Mouse (Mus musculus): ENCODE data around the gene AU040320.
A peak's percentile ranks its signal among the peaks of the same experiment; 100 is the strongest.

The AU040320 gene

DNA sequence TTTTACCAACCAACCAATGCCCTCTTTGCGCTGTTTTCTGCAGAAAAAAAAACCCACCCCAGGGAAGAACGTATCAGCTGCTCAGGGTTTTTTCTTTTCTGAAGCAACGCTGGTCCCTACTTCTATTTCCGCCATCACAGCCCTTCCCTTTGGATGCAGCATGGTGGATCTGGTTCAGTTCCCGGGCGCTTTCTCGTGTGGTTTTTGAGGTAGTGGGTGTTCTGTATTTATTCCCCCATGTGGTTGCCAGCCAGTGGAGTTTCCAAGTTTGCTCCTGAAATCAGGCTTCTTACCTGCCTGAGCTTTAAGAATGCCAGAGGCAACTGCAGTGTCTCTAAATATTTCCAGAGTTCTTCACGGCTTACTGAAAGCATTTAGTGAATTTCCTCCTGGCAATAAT, 29.2 kb downstream of the AU040320 start:
- DNase-seq (ENCODE audit: low spot score in 2 of 2) = no peak

DNA sequence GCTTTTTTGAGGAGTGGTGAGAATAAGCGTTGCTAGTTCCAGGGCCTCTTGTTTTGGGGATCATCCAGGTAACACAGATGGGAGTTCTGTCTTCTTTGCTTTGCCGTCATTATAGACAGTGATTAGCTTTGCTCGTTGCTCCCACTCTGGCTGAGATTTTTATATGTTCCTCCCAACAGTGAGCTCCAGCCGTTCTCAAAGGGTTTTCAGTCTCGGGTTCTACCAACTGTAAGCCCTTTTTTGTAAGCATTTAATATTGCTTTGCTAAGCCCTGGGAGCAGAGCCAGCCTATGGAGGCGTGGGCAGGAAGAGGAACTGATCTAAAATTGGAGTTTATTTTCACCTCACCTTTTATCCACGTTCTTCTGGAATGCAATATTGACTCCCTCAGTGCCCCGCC, 29.7 kb downstream of the AU040320 start:
- DNase-seq (ENCODE audit: low spot score in 2 of 2) = no peak

DNA sequence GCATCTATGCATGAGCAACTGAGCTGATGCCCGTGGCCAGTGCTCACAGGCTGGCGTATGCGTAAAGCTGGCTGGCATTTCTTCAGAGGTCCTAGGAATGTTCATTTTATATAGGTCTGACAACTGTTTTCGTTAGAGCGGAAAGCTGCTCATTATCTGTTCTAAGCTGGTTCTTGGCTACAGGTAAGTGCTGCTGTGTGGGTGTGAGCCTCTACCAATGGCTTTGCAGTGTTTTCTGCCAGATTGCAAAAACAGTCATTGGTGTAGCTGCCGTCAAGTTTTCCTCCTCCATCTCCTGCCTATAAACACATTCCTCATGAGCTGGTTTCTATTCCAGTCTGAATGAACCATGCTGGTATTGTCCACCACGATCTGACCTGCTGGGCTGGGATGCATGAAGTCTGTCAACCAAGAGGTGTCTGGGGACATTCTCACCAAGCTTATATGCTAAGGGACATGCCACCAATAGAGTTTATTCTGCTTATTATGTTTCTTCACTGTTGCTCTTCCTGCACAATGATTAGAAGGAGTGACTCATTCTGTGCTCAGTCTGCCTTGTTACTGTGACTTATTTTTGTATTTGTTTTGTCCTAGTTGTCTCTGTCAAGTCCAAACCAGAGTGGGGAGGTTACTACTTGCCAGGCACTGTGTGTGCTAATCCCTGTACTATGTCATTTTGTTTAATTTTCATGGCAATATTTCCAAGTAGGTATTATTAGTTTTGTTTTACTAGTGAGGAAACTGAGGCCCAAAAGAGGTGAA, 39.2 kb downstream of the AU040320 start:
- DNase-seq (ENCODE audit: low spot score in 2 of 2) = no peak

DNA sequence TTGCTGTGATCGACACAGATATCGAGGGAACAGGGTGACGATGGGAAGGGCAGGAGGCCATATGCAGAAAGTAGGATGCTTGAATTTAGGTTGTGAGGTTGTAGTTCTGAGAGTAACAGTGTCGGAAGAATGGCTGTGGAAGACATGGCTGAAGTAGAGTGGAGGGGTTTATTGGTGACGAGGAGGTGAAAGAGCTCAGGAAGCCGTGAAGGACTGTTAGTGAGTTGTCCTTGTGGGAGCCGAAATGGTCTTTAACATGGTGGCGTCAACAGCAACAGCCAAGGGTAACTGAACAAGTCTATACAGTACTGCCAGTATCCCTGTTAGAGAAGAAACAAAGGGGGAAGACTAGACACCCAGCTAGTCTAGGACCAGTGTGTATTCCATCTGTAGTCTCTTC, 48.8 kb downstream of the AU040320 start:
- no peak for DNase-seq (ENCODE audit: low spot score in 2 of 2)

DNA sequence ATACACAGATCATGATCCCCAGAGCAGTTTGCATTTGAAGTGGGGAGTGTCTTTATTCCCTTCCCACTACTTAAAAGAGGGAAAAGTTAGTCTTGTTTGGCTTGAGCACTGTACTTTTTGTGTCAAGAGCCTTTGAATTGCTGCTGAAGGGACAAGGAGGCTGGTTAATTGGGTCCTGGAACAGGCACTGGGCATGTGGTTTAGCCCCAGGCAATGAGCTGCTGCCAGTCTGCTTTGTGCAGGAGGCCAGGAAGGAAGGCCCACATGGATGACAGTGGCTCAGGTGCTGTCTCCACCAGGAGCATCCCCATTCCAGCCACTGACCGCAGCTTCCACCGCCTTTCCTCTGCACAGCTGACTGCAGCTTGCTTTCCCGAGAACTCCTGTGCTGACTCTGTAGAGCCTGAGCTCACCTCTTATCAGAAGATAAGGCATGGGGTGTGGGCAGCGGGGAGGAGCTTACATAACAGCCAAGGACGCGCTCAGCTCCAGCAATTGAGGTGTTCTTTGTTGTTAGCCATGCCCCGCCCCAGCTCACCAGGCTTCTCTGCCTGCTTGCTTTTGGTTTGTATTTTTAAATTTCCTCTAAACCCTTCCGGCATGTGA, 50.0 kb downstream of the AU040320 start:
- DNase-seq (ENCODE audit: low spot score in 2 of 2) = peak; percentile 39 to 46

DNA sequence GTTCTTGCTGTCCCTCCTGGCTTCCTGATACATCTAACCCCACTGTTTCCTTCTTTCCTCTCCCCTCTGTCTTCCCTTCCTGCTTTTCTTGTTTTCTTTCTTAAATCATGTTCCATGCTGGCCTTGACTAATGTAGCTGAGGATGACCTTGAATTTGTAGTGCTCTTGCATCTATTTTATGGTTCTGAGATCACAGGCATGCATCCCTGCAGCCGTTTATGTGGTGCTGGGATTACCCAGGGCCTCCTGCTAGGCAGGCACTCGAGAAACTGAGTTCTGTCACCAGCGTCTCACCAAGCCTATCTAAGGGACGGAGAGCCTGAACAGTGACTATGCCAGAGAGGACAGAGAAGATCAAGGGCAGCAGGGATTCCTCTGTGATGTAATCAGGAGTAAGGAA, 52.4 kb downstream of the AU040320 start:
- DNase-seq (ENCODE audit: low spot score in 2 of 2) = no peak

DNA sequence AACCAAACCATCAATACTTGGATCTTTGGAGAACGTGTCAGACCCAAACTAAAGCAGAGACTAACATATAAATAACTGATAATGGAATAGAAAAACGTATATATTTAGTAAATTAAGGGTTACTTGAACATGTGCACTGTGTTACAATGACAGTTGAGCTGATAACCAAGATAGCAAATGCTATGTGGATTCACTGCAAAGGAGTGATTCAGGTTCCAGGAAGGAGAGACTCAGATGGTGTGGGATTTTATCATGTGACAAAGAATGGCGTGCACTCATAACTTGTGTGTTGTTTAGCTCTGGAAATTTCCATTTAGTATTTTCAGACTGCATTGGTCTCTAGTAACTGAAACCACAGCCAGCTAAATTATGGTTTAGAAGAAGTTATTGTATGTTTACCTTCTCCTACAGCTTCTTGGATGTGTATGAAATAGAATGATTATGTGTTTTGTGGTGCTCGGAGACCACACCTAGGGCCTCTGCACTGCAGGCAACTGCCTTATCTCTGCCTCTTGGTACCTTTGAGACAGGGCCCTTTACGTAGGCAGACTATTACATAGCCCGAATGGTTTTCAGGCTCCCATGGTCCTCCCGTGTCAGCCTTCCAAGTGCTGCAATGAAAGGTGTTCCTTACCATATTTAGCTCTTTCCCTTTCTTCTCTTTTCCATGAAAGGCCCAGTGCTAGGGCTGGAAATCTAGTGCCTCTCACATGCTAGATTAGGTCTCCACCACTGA, 53.5 kb downstream of the AU040320 start:
- DNase-seq (ENCODE audit: low spot score in 2 of 2) = no peak

DNA sequence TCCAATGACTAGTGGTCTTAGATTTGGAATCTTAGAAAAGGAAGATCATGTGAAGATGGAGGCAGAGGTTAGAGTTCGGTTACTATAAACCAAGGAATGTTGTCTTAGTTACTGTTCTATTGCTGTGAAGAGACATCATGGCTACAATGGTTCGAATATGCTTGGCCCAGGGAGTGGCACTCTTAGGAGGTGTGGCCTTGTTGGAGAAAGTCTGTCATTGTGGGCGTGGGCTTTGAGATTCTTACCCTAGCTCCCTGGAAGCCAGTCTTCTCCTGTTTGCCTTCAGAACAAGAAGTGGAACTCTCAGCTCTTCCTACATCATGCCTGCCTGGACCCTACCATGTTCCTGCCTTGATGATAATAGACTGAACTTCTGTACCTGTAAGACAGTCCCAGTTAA, 57.2 kb downstream of the AU040320 start:
- no peak for DNase-seq (ENCODE audit: low spot score in 2 of 2)

DNA sequence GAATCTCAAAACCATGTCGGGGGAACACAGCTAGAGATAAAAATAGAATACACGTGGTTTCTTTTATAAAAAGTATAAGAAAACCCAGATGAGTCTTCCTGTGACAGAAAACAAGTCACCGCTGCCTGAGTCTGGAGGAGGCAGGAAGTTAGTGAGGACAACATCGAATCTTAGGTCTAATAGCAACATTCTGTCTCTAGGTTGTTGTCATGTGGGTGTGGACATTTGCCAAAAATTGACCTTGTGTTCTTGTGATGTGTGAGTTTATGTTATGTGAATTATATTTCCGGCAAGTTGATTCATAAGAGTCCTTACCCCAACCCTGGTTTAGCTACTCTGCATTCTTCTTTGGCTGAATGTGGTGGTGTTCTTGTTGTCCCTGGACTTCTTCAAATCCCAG, 59.9 kb downstream of the AU040320 start:
- no peak for DNase-seq (ENCODE audit: low spot score in 2 of 2)

DNA sequence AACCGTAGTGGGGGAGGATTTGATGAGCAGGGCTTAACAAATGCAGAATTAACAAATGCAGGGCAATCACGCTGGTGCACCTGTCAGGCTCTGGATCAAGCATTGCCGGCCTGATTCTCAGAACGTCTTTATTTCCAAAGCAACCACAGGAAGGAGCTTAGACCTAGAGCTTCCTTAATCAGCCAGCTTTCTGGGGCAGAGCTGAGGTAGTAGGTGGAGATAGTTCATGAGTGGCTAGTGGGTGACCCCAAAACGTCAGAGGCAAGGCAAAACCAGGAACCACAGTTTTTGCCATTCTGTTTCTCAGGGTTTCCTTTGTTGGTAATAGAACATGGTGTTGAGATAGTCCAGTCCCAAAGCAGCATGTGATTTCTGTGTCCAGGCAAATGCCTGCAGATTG, 61.5 kb downstream of the AU040320 start:
- DNase-seq (ENCODE audit: low spot score in 2 of 2) = no peak

DNA sequence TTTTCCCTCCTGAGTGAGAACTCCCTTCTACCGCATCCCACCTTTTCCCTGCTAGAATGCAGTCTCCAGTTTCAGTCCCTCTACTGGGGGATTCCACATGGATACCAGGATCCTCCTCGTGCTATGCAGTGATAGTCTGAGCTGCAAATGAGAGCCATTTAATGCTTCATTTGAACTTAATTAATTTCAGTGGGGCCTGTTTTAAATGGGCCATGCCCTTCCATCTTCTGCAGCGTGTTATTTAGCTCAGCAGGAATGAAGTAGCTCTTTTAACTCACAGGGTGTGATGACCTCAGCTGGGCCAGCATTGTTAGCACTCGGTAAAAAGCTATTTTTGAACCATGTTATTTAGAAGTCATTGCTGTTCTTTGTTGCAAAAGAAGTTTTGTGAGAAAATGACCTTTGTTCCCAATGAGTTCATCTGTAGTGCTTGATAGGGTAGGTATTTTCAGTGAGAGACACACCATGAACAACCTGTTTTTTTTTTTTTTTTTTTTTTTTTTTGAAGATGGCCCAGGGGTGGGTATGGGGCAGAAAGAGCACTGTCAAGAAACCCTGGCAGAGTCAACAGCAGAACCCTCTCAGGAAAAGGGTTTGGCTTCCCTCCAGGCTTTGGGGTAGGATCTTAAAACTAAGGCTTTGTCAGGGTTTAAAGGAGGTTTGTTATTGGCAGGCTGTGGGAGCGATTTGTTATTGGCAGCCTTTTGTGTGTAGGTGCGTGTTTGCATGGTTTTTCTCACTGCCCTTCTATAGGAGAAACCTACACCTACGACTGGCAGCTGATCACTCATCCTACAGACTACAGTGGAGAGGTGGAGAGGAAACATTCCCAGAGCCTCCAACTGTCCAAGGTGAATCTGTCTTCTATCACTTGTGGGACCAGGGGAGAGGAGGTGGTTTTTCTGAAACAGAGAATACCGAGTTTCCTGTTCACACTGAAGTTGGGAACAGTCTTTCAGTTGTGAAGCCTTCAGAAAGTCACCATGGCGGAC, 69.8 kb downstream of the AU040320 start:
- DNase-seq (ENCODE audit: low spot score in 2 of 2) = no peak

DNA sequence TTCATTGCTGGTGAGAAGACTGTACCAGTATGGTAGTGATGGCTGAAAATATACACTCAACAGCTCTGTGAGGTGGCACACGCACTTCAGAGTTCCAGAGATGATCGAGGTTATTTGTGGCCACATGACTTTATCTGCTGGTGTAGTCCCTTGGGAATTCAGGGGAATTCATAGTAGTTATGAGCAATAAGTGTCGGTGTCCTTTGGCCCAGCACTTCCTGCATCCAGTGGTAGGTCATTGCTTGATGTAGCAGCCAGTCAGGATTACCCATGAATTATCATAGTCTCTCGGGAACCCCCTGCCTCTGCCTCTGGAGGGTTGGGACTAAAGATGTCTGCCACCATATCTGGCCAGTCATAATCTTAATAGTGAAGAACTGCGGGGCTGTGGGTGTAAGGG, 70.6 kb downstream of the AU040320 start:
- peak in 1 of 2 experiments; percentile 19 for DNase-seq (ENCODE audit: low spot score in 2 of 2)

DNA sequence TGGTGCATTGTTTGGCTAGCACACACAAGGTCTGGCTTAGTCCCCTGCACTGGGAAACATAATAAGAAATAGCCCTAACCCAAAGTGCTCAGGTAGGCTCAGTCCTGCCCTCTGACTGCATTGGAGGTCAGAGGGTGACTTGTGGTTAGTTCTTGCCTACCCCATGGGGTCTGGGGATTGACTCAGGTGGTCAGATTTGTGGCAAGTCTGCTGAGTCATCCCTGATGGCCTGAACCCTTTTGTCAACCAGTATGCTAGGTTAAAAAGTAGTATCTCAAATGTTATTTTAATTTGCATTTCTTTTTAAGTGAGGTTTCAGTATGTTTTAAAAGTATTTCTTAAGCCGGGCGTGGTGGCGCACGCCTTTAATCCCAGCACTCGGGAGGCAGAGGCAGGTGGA, 77.8 kb downstream of the AU040320 start:
- DNase-seq (ENCODE audit: low spot score in 2 of 2) = no peak

DNA sequence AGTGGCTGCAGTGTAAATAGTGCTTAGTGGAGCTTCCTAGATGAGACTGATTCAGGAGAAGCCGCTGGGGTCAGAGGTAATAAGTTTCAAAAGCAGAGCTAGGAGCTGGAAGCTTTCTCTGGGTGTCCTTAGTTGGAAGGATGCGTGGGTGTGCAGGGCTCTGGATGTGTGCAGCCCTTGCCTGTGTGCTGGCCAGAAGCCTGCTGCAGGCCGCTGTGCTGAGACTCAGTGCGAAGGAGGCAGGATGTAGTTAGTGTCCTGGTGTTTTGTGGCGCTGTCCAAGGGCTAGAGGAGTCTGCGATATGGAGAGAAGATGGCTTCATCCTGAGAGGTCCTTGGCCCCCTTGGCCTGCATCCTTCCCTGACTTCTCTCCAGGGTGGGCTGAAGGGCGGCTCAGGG, 85.5 kb downstream of the AU040320 start:
- DNase-seq (ENCODE audit: low spot score in 2 of 2) = no peak

DNA sequence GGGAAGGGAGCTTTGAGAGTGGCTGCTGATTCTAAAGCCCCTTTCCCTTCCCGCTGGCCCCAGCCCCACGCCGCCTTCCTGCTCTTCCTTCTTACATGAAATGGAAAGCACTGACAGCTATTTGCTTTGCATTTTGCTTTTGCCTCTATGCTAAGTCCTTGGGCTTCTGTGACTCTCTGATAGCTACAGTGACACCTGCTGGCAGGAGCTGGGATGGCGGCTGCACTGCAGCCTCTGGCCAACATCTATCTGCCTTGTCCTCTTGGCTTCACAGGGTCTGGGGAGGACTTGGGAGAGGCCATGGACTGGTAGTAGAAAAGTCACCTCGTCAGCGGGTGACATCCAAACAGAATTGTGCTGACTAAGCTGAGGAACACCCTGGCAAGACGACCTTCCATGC, 86.5 kb downstream of the AU040320 start:
- peak; percentile 40 to 69 for DNase-seq (ENCODE audit: low spot score in 2 of 2)

DNA sequence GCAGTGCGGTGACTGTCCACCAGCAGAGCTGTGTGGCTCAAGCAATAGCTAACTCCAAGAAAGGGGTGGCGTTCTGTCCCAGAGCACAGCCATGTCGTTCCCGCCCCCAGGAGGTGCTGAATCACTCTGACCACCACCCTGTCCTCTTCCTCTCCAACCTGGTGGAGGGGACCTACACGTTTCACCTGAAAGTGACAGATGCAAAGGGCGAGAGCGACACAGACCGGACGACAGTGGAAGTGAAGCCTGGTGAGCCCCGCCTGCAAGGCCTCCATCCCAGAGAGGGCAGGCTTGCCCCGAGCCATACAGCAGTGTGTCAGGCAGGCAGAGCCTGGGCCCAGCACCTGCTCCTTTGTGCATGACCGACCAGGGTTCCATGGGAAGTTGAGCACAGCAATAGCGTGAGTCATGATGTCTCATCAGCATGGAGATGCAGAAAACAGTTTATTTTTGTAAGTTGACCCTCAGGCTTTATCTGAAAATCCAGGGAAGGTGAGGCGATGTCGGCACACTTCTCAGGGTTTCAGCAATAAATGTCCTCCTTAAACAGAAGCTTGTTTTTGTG, 87.7 kb downstream of the AU040320 start:
- no peak for DNase-seq (ENCODE audit: low spot score in 2 of 2)

DNA sequence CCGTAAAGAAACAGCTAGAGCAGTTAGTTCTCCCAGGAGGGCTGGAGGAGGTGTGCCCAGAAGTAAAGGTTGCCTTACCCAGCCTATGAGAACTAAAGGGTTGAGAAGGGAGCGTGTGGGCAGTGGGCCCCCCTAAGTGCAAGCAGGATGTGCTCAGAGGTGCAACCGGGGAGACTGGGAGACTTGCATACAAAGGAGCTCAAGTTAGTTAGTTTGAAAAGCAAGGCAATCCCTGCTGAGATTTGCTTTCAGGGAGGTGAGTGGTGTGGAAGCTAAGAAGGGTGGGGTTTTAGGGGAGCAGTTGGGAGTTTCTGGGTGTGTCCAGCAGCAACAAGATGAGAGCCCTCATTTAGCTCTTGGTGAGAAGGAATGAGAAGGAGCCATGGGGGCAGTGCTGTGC, 89.6 kb downstream of the AU040320 start:
- no peak for DNase-seq (ENCODE audit: low spot score in 2 of 2)

DNA sequence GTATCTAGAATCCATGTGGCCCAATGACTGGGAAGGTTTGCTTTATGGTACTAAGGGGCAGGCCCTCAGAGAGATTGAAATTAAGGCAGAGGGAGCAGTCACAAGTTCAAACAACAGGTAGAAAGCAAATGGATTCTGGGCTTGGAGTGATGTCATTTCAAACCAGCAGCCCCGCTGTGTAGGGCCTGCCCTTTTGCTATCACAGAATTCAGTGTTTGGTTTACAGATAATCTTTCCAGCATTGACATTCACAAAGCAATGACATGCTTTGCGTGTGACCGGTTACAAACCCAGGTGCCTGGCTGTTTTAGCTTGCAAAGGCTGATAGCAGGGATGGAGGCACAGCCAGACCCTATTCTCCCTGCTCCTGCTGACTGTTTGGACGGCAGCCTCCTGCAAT, 92.3 kb downstream of the AU040320 start:
- DNase-seq (ENCODE audit: low spot score in 2 of 2) = no peak

DNA sequence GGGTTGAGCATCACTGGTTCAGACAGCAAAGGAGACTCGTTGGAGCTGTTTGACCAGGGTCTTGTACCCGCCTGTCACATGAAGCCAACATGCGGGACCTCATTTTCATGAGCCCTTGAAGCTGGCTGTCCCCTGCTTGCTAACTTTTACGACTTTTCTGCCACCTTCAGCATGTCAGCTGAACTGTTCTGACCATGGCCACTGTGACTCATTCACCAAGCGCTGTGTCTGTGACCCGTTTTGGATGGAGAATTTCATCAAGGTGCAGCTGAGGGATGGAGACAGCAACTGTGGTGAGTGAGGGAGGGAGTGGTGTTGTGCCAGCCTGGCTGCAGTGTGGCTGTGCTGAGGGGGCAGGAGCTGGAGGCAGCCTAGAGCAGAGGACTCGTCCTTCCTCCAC, 93.6 kb downstream of the AU040320 start:
- no peak for DNase-seq (ENCODE audit: low spot score in 2 of 2)

DNA sequence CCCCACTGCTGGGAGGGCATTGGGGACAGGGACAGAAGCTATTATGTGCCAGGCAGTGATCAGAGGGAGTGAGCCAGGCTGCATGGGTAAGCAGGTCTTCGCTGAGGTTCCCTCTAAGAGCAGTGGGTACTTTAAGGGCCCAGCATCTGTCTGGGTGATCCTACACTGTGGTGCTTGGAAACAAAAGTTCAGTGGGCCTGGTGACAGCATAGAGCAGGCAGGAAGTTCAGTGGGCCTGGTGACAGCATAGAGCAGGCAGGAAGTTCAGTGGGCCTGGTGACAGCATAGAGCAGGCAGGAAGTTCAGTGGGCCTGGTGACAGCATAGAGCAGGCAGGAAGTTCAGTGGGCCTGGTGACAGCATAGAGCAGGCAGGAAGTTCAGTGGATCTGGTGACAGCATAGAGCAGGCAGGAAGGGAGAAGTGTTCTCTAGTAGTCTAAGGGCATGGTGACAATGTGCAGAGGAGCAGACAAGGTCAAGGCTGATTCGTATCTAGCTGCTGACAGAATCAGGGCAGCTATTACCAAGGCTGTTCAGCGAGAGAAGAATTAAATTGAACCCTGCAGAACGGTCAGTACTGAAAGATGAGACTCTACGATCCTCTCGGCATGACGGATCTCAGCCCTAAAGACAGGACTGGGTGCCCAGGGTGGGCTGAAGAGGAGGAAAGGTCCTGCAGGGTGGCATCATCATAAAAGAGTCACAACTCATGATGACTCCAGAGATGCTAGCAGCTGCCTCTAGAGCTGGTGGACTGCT, 96.9 kb downstream of the AU040320 start:
- DNase-seq (ENCODE audit: low spot score in 2 of 2) = no peak

DNA sequence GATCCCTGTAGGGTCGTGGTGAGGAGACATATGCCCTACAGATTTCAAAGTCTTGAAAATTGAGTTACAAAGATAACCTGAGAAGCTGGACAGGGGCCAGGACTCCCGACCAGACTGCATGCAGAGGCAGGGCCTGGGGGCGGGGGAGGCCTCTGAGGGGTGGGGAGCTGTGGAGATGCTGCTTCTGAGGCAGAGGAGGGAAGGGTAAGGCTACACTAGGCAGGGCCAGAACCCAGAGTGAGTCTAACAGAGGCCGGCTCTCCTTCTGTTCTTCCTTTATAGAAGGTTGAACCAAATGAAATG, 97.4 kb downstream of the AU040320 start:
- DNase-seq (ENCODE audit: low spot score in 2 of 2) = no peak

Measured in heart, adult 9 months (tissue).